ENCODE assay signal across 8 mouse cellular contexts in genomic region chr5:135669741-135670275, GRCm38 (mm10). TPM values are rescaled to one million over a fixed set of nuclear protein-coding genes. Genes with fewer than 3 reads are reported as not detected.
DNase-seq lines count a peak whose midpoint lies in the region; ATAC-seq lines count a peak whose summit lies in the region.

TSS of gene Por (plus strand) at chr5:135670033.

- no peaks in the 10 kb centered on the region; the same call in 1 of the 2 replicates for H3K4me1 ChIP-seq in embryonic facial prominence, embryonic 11.5 days (ENCODE audit: control insufficient read depth, insufficient read depth, low read length)
- H3K4me1 ChIP-seq in heart, embryonic 13.5 days, result peaks cover 1% of the 10 kb centered on the region

- H3K27me3 ChIP-seq in embryonic facial prominence, embryonic 11.5 days (ENCODE audit: control insufficient read depth, insufficient read depth, low read length), result no peaks in the 10 kb centered on the region
- 0 out of 2 replicates have a peak, but pooled peaks cover 3% of the 10 kb centered on the region for H3K27me3 ChIP-seq in heart, embryonic 13.5 days (replicated peaks)

- 0 out of 2 replicates have a peak within 1 kb of the TSS, but pooled peaks have one; percentile 13 for H3K9ac ChIP-seq in embryonic facial prominence, embryonic 11.5 days (replicated peaks; ENCODE audit: low read length)
- no peak within 1 kb of the TSS for H3K9ac ChIP-seq in heart, embryonic 13.5 days

- no peak within 1 kb of the TSS for H3K4me2 ChIP-seq in embryonic facial prominence, embryonic 11.5 days (ENCODE audit: low read depth, low read length)
- H3K4me2 ChIP-seq in heart, embryonic 13.5 days, result no peak within 1 kb of the TSS

- whole genome bisulfite sequencing in embryonic facial prominence, embryonic 11.5 days, result 19% methylated on average over 9 of the region's 9 CpGs
- 22% methylated on average over 9 of the region's 9 CpGs for WGBS in heart, embryonic 13.5 days

- DNase-seq in urinary bladder, adult 2 months (ENCODE audit: low spot score), result no peak
- no peak for DNase-seq in urinary bladder, adult 18-20 months (ENCODE audit: low spot score in 2 of 2)
- DNase-seq in embryonic facial prominence, embryonic 11.5 days (ENCODE audit: low spot score), result peak; percentile 45
- DNase-seq in layer of hippocampus, postnatal 14 days (ENCODE audit: low spot score in 2 of 2), result no peak
- DNase-seq in lung, postnatal 4 days, result peak; percentile 53 to 54
- peak; percentile 60 for DNase-seq in thymus, postnatal 4 days
- no peak for DNase-seq in cerebellum, adult 9-10 months

- H3K36me3 ChIP-seq in embryonic facial prominence, embryonic 11.5 days (replicated peaks; ENCODE audit: control insufficient read depth, insufficient read depth, low read depth, low read length), result no peaks in the 10 kb centered on the region
- no peaks in the 10 kb centered on the region for H3K36me3 ChIP-seq in heart, embryonic 13.5 days

- no peaks in the 10 kb centered on the region for H3K9me3 ChIP-seq in embryonic facial prominence, embryonic 11.5 days (replicated peaks; ENCODE audit: control insufficient read depth, low read length)
- peaks cover 7% of the 10 kb centered on the region for H3K9me3 ChIP-seq in heart, embryonic 13.5 days

- H3K4me3 ChIP-seq in embryonic facial prominence, embryonic 11.5 days (ENCODE audit: low read depth, low read length), result no peak within 1 kb of the TSS
- H3K4me3 ChIP-seq in heart, embryonic 13.5 days, result no peak within 1 kb of the TSS

- no peak for ATAC-seq in embryonic facial prominence, embryonic 11.5 days (replicated peaks; ENCODE audit: insufficient number of reproducible peaks, low FRiP score, low TSS enrichment, low read depth)
- ATAC-seq in heart, embryonic 13.5 days (ENCODE audit: extremely low read depth, insufficient number of reproducible peaks, low FRiP score, low TSS enrichment), result no peak

- H3K27ac ChIP-seq in embryonic facial prominence, embryonic 11.5 days (replicated peaks; ENCODE audit: low read depth, low read length), result no peak within 1 kb of the TSS
- no peak within 1 kb of the TSS for H3K27ac ChIP-seq in heart, embryonic 13.5 days (replicated peaks)

RNA-seq across cellular contexts. Expression of gene Por, which starts in this region (rescaled TPM):
- polyA plus RNA-seq in urinary bladder, adult 2 months (2012; rRNA removed), result 140 and 145 TPM in 2 replicates
- polyA plus RNA-seq in embryonic facial prominence, embryonic 11.5 days (2014; fragmentation: Nextera tagmentation; extraction: Ambion mirVana), result 62.7 and 63.5 TPM in 2 replicates
- 44.6 and 47.6 TPM in 2 replicates for polyA plus RNA-seq in heart, embryonic 13.5 days (2015; fragmentation: Nextera tagmentation; extraction: Ambion mirVana)
- 10 to 100 TPM; 81.9 to 87.8 TPM for total RNA-seq in layer of hippocampus, postnatal 14 days (2021)

Comparison
In these comparisons a context has a peak if more than half of its experiments do, and no peak if none do; other contexts are left out.
1. DNase-seq: peak in embryonic facial prominence, embryonic 11.5 days (single experiment), lung, postnatal 4 days (2 of 2) and thymus, postnatal 4 days (single experiment); none in urinary bladder, adult 2 months (single experiment), urinary bladder, adult 18-20 months (0 of 2), layer of hippocampus, postnatal 14 days (0 of 2) and cerebellum, adult 9-10 months (single experiment).